Mouse (Mus musculus) ES-E14 (cell line): Measurements from ENCODE around the gene Slc9a8.

ENCODE experiments used
- MAFK ChIP-seq: IDR thresholded peaks from 2 replicates; pipeline ENCODE4 v1.6.1; 2014; ENCODE audit warnings: mild to moderate bottlenecking, low read depth, low read length, inconsistent platforms; ENCODE audit not compliant: insufficient read depth
- ZNF384 ChIP-seq: IDR thresholded peaks from 2 replicates; pipeline ENCODE4 v1.6.1; 2012; ENCODE audit warnings: low read depth, low read length, inconsistent platforms

DNA sequence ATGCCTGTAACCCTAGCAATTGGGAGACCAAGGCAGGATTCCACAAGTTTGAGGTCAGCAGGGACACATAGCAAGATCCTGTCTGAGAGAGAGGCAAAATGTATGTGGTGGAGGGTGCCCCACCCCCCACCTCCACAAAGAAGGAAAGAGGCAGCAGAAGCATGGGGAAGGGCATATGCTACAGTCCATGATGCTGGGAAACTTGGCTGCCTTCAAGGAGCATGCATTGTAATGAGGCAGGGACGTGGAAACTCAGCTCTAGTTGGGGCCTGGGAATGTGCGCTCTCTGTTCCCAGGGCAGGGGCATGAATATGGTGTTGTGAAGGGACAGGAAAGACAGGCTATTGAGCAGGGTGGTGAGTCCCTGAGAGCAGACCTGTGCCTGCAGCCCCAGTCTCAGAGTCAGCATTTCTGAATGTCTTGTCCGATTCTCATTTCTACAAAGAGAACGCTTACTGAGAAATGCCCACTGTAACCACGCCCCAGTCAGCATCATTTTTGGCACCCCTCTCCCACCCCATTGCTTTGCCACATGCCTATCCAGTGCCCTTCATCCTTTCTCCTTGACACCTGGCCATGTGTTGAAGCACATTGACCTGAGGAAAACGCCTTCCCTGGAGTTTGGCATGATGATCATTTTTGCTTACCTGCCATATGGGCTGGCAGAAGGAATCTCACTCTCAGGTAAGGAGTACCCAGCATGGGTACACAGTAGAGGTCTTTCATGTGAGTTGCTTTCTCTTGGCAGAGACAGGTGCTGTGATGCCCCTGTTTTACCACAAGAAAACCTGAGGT is 37.8 kb downstream of the Slc9a8 start:
- no peak for TF ChIP-seq ZNF384
- TF ChIP-seq MAFK = no peak
